Mouse (Mus musculus): ENCODE results near the gene Gm17677. TPM values are rescaled to one million over a fixed set of nuclear protein-coding genes. Genes with fewer than 3 reads are reported as not detected.

Gene Gm17677
- not detected in 2 replicates for polyA plus RNA-seq (2016; fragmentation: Nextera tagmentation; extraction: Ambion mirVana)

DNA sequence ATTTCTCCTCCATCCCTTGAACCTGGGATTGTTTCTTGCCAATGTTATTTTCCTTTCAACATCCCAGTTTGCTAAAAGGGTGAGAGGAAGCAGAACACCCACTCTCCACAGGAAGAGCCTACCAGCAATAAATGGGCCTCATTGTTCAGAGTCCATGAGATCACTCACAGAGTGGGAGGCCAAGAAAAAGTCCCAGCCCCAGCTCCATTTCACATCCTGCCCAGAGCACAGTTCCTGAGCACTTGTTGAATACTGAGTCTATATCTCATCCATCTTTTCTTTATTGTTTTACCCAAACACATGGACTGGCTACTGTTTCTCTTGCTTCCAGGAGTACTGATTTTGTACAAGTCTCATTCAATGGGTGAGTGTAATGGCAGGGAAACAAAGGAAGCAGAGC lies at the start of gene Gm17677:
Gene Gm17677, plus strand, starts transcription at position 301 of the 400 bp plus-strand sequence.
- H3K36me3 ChIP-seq, result no peaks in the 10 kb centered on the region
- H3K27me3 ChIP-seq (replicated peaks), result no peaks in the 10 kb centered on the region
- H3K4me3 ChIP-seq, result no peak within 1 kb of the TSS
- no peaks in the 10 kb centered on the region for H3K4me1 ChIP-seq
- H3K27ac ChIP-seq, result no peak within 1 kb of the TSS
- no peak within 1 kb of the TSS for H3K9ac ChIP-seq
- ATAC-seq, result no peak
- no peak within 1 kb of the TSS for H3K4me2 ChIP-seq
- no peaks in the 10 kb centered on the region for H3K9me3 ChIP-seq (replicated peaks)

DNA sequence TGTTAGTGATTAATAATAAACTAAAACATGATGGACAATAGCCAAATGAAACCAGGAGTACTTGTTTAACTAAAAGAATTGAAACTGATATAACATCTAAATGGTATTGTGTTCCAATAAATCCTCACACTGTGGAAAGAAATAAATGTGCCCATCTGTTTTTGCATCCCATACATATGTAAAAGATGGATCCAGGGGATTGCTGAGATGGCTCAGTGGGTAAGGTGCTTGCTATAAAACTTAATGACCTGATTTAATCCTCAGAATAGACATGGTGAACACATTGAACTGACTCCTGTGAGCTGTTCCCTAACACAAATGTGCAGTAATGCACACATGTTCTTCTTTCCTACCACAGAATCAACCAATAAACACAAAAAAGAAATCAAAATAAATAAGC lies 48.9 kb upstream of the Gm17677 start:
- Histone ChIP-seq H3K4me1 (no peaks in the 10 kb centered on the region), H3K36me3 (no peaks in the 10 kb centered on the region), H3K9ac (no peak overlapping the region), H3K27me3 (replicated peaks) (no peaks in the 10 kb centered on the region), H3K9me3 (replicated peaks) (no peaks in the 10 kb centered on the region), H3K27ac (no peak overlapping the region), H3K4me3 (no peak overlapping the region), H3K4me2 (no peak overlapping the region)
- no peak for ATAC-seq

DNA sequence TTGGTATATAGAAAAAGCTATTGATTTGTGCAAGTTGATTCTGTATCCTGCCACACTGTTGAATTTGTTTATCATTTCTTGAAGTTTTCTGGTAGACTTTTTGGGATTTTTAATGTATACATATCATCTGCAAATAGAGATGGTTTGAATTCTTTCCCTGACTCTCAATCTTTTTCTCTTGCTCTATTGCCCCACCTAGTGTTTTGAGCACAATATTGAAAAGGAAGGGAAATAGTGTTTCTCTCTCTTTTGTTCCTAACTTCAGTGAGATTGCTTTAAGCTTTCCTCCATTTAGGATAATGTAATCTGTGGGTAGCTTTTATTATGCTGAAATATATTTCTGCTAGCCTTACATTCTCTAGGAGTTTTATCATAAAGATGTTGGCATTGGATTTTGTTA lies 33.6 kb upstream of the Gm17677 start:
- H3K36me3 ChIP-seq, result no peaks in the 10 kb centered on the region
- H3K9me3 ChIP-seq (replicated peaks), result no peaks in the 10 kb centered on the region
- H3K4me1 ChIP-seq, result no peaks in the 10 kb centered on the region
- H3K27me3 ChIP-seq (replicated peaks), result no peaks in the 10 kb centered on the region
- H3K27ac ChIP-seq, result no peak overlapping the region
- no peak for ATAC-seq
- H3K4me2 ChIP-seq, result no peak overlapping the region
- no peak overlapping the region for H3K9ac ChIP-seq
- H3K4me3 ChIP-seq, result no peak overlapping the region

DNA sequence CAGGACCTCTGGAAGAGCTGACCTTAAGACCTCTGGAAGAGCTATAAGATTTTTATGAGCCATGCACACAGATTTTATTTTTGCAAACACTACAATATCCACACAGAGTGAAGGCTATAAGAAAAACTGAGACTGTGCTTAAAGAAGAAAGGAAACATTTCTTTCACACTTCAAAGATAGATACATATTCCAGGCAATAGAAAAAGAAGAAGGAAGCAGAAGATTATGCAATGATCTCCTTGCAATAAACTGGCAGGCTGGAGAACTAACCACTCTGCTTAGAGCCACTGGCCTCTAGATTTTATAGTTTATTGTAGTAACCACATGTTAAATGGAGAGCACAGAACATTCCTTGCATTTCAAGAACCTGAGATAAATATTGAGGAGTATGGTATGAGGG lies 16.0 kb downstream of the Gm17677 start:
- Histone ChIP-seq H3K9ac (no peak overlapping the region), H3K27me3 (replicated peaks) (no peaks in the 10 kb centered on the region), H3K4me3 (no peak overlapping the region), H3K9me3 (replicated peaks) (no peaks in the 10 kb centered on the region), H3K4me1 (no peaks in the 10 kb centered on the region), H3K4me2 (no peak overlapping the region), H3K27ac (no peak overlapping the region), H3K36me3 (no peaks in the 10 kb centered on the region)
- no peak for ATAC-seq

DNA sequence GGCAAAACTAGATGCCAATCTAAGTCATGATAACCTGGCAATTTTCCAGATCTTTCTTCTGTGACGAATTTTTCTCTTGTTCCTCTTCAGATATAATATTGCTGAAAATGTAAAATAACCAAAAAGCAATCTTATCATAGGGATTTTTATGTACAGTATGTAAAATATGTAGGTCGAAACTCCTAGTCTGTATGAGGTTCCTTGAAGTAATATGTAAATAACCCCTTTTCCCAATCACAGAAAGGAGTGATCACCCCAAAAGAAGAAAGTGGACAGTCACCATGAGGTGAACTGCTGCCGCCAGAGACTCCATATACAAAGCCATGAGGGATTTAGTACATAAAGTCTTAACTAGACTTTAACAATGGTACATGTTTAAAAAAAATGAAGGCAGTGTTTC lies 37.2 kb downstream of the Gm17677 start, which contains the start of gene Gm17727:
Gene Gm17727, minus strand, starts transcription at position 101 of the 400 bp plus-strand sequence.
- Histone ChIP-seq H3K27ac (no peak within 1 kb of the TSS), H3K4me1 (no peaks in the 10 kb centered on the region), H3K9me3 (replicated peaks) (no peaks in the 10 kb centered on the region; the same call in 1 of the 2 replicates), H3K4me2 (no peak within 1 kb of the TSS), H3K4me3 (no peak within 1 kb of the TSS), H3K27me3 (replicated peaks) (no peaks in the 10 kb centered on the region), H3K36me3 (no peaks in the 10 kb centered on the region), H3K9ac (no peak within 1 kb of the TSS)
- no peak for ATAC-seq
- 43% methylated on average over 3 of the region's 3 CpGs for WGBS (ENCODE audit: insufficient replicate concordance)

DNA sequence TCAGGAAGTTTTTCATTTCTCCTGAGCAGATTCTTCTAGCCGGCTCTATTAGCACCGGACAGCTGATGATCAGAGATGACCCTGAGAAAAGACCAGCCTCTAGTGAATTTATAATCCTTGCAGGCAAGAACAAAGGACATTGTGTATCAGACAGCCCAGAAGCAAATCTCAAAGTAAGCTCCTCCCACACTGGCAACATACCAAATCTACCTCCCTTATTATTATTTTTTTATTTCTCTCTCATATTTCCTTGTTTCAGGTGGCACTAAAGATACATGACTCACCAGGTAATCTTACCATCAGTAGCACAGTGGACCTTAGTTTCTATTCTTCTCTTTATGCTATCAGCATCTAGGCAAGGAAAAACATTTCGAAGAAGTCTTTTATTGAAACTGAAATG lies 49.2 kb downstream of the Gm17677 start, which contains the start of the genes Gm27235 and D730048I06Rik:
Gene Gm27235, minus strand, starts transcription at position 101 of the 400 bp plus-strand sequence.
Gene D730048I06Rik, minus strand, starts transcription at position 112 of the 400 bp plus-strand sequence.
- H3K36me3 ChIP-seq, result no peaks in the 10 kb centered on the region
- H3K4me2 ChIP-seq, result no peak within 1 kb of the TSS
- no peaks in the 10 kb centered on the region for H3K4me1 ChIP-seq
- 0 out of 2 replicates have a peak, but pooled peaks cover 1% of the 10 kb centered on the region for H3K9me3 ChIP-seq (replicated peaks)
- H3K9ac ChIP-seq, result no peak within 1 kb of the TSS
- WGBS (ENCODE audit: insufficient replicate concordance), result 74% methylated on average over 3 of the region's 3 CpGs
- H3K27ac ChIP-seq, result no peak within 1 kb of the TSS
- ATAC-seq, result no peak
- H3K27me3 ChIP-seq (replicated peaks), result no peaks in the 10 kb centered on the region
- H3K4me3 ChIP-seq, result no peak within 1 kb of the TSS

Other genes starting within 250 kb of the Gm17677 start
- not detected in 2 replicates for gene Gm1113, start 222.8 kb upstream of the Gm17677 start, polyA plus RNA-seq (2016; fragmentation: Nextera tagmentation; extraction: Ambion mirVana)
- 0.65 and 0.67 TPM in 2 replicates for gene Ddx25, start 182.5 kb upstream of the Gm17677 start, polyA plus RNA-seq (2016; fragmentation: Nextera tagmentation; extraction: Ambion mirVana)
- 11.7 and 12.9 TPM in 2 replicates for gene Pus3, start 182.5 kb upstream of the Gm17677 start, polyA plus RNA-seq (2016; fragmentation: Nextera tagmentation; extraction: Ambion mirVana)
- gene Pate2, start 170.8 kb upstream of the Gm17677 start, polyA plus RNA-seq (2016; fragmentation: Nextera tagmentation; extraction: Ambion mirVana), result 0.32 and 0.47 TPM in 2 replicates
- 9.4 and 10.8 TPM in 2 replicates for gene Hyls1, start 170.7 kb upstream of the Gm17677 start, polyA plus RNA-seq (2016; fragmentation: Nextera tagmentation; extraction: Ambion mirVana)
- gene Pate4, start 129.1 kb upstream of the Gm17677 start, polyA plus RNA-seq (2016; fragmentation: Nextera tagmentation; extraction: Ambion mirVana), result not detected in 2 replicates
- gene Pate3, start 92.8 kb upstream of the Gm17677 start, polyA plus RNA-seq (2016; fragmentation: Nextera tagmentation; extraction: Ambion mirVana), result not detected in 2 replicates
- not detected in 2 replicates for gene Pate1, start 53.7 kb upstream of the Gm17677 start, polyA plus RNA-seq (2016; fragmentation: Nextera tagmentation; extraction: Ambion mirVana)
- gene Gm17727, start 37.1 kb downstream of the Gm17677 start, polyA plus RNA-seq (2016; fragmentation: Nextera tagmentation; extraction: Ambion mirVana), result not detected in 2 replicates
- gene Gm27235, start 49.1 kb downstream of the Gm17677 start, polyA plus RNA-seq (2016; fragmentation: Nextera tagmentation; extraction: Ambion mirVana), result not detected in 2 replicates
- gene D730048I06Rik, start 49.1 kb downstream of the Gm17677 start, polyA plus RNA-seq (2016; fragmentation: Nextera tagmentation; extraction: Ambion mirVana), result not detected in 2 replicates
- not detected in 2 replicates for gene 9230110F15Rik, start 103.1 kb downstream of the Gm17677 start, polyA plus RNA-seq (2016; fragmentation: Nextera tagmentation; extraction: Ambion mirVana)
- gene 9230113P08Rik, start 167.4 kb downstream of the Gm17677 start, polyA plus RNA-seq (2016; fragmentation: Nextera tagmentation; extraction: Ambion mirVana), result not detected in 2 replicates

Measured in liver, embryonic 12.5 days (tissue).